Mouse (Mus musculus) heart, embryonic 14.5 days (tissue): Measurements from ENCODE around the gene Trim41. TPM values are rescaled to one million over a fixed set of nuclear protein-coding genes. Genes with fewer than 3 reads are reported as not detected.

Experiments
- ATAC-seq: fragments of 200-750 bp; cut with Nextera tagmentation; 2 replicates; pipeline ENCODE4 v1.8.0; 2017; ENCODE audit warnings: low read depth, moderate TSS enrichment; ENCODE audit not compliant: insufficient number of reproducible peaks, insufficient read depth, low FRiP score
- H3K27ac ChIP-seq, 2 experiments: fragments of 200-500 bp in 1 of 2; fragments of 300-500 bp in 1 of 2; sonication (generic) in 1 of 2; replicated peaks in 1 of 2; 2 replicates each; pipeline ENCODE4 v1.5.1; 2012 to 2014; ENCODE audit warnings: low read depth in 2 of 2, low read length in 2 of 2, control low read depth in 1 of 2, mild to moderate bottlenecking in 1 of 2, mixed read lengths in 1 of 2; ENCODE audit not compliant: control insufficient read depth in 1 of 2, insufficient read depth in 1 of 2
- H3K27me3 ChIP-seq: fragments of 300-500 bp; sonication (generic); 2 replicates; pipeline ENCODE4 v1.6.1; 2014; ENCODE audit warnings: mild to moderate bottlenecking, low read length, control low read depth; ENCODE audit not compliant: control insufficient read depth, insufficient read depth
- H3K36me3 ChIP-seq: fragments of 300-500 bp; sonication (generic); 2 replicates; pipeline ENCODE4 v1.6.1; 2014; ENCODE audit warnings: mild to moderate bottlenecking, control low read depth, low read length, mixed read lengths; ENCODE audit not compliant: control insufficient read depth, insufficient read depth
- H3K4me1 ChIP-seq, 2 experiments: fragments of 200-500 bp in 1 of 2; fragments of 300-500 bp in 1 of 2; sonication (generic) in 1 of 2; 2 replicates each; pipeline ENCODE4 v1.6.1; 2012 to 2014; ENCODE audit warnings: low read length in 2 of 2, control low read depth in 1 of 2, mixed read lengths in 1 of 2; ENCODE audit not compliant: control insufficient read depth in 2 of 2, insufficient read depth in 2 of 2
- H3K4me2 ChIP-seq: fragments of 300-500 bp; sonication (generic); 2 replicates; pipeline ENCODE4 v1.6.1; 2014; ENCODE audit warnings: mild to moderate bottlenecking, low read length
- H3K4me3 ChIP-seq, 2 experiments: fragments of 200-500 bp in 1 of 2; fragments of 300-500 bp in 1 of 2; sonication (generic) in 1 of 2; 2 replicates each; pipeline ENCODE4 v1.5.1; 2012 to 2014; ENCODE audit warnings: low read length in 2 of 2, mild to moderate bottlenecking in 2 of 2, control low read depth in 1 of 2, low read depth in 1 of 2, moderate library complexity in 1 of 2; ENCODE audit not compliant: control insufficient read depth in 1 of 2, insufficient read depth in 1 of 2
- H3K9ac ChIP-seq: fragments of 300-500 bp; sonication (generic); 2 replicates; pipeline ENCODE4 v1.6.1; 2014; ENCODE audit warnings: mild to moderate bottlenecking, low read length
- H3K9me3 ChIP-seq: fragments of 300-500 bp; sonication (generic); 2 replicates; pipeline ENCODE4 v1.6.1; 2016; ENCODE audit warnings: low read length, control low read depth; ENCODE audit not compliant: control insufficient read depth
- WGBS: fragments of 180-500 bp; shearing (Covaris S2); extraction: QIAGEN DNeasy Blood & Tissue Kit; methylation state at CpG from one replicate; pipeline ENCODE4 v1.1.7; 2014; 5-methylcytosine and 5-hydroxymethylcytosine counted together
- polyA plus RNA-seq: library from polyadenylated mRNA; unstranded; fragments of >200 nt; fragmentation: Nextera tagmentation; extraction: Ambion mirVana; gene quantifications from 2 replicates; pipeline ENCODE4 v1.2.1, GENCODE M21; 2014

Gene Trim41
- polyA plus RNA-seq, 1 experiment from 2014 or later = 3.8 TPM

DNA sequence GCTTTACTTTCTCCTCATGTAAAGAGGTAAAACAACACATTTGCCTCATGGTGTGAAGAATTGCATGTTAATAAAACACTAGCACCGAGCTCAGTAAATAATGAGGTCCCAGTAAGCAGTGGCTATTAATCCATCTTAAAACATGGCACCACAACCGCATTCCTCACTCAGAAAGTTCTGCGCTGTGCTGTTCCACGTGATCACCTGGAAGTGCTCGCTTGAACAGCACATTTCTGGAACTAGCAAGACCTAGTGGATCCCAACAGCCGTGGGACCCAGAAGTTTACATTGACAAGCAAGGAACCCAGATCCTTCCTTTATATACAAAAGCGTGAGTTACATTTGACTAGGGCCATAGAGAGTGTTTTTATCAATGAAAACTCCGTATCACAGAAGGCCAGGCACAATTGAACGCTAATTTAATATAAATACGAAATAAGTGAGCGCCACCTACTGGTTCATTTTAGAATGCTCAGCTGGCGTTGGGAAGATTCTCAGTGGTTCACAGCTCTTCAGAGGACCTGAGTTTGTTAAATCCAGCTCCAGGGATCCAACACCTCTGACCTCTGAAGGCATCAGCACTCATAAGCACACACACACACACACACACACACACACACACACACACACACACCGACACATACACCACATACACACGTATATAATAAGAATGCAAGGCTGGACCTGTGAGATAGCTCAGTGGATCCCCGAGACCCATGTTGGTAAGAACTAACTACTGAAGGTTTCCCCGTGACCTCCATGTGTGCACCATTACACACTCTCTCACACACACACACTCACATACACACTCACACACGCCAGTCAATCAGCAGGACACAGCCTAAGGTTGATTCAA lies 42.5 kb downstream of the Trim41 start:
- H3K36me3 ChIP-seq = no peaks in the 10 kb centered on the region
- H3K4me2 ChIP-seq = peak overlapping the region; percentile 42
- H3K9ac ChIP-seq = no peak overlapping the region
- no peak for ATAC-seq
- no peak overlapping the region for H3K4me3 ChIP-seq
- H3K27me3 ChIP-seq = no peaks in the 10 kb centered on the region
- H3K27ac ChIP-seq = no peak overlapping the region
- 37% methylated on average over 17 of the region's 17 CpGs for WGBS
- H3K4me1 ChIP-seq = no peaks in the 10 kb centered on the region
- no peaks in the 10 kb centered on the region for H3K9me3 ChIP-seq

DNA sequence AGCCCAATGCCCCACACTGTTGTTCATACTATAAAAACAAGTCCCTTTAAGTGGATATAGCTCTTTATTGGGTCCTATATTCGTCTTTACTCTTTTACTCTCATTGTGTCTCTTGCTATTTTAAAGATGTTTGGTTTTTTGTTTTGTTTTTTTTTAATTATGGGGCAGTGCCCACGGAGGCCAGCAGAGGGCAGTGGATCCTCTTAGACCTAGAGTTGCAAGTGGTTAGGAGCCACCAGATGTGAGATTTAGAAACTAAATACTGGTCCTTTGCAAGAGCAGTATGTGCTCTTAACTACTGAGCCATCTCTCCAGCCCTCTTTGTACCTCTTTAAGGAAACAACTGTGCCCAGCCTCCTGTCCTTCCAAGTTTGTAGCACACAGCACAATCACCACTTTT lies 45.5 kb downstream of the Trim41 start:
- Histone ChIP-seq H3K36me3 (no peaks in the 10 kb centered on the region), H3K4me2 (no peak overlapping the region), H3K4me1 (no peaks in the 10 kb centered on the region), H3K27me3 (no peaks in the 10 kb centered on the region), H3K4me3 (no peak overlapping the region), H3K9me3 (no peaks in the 10 kb centered on the region), H3K9ac (no peak overlapping the region), H3K27ac (no peak overlapping the region)
- WGBS = 10% methylated on average over 2 of the region's 2 CpGs
- ATAC-seq = no peak

- no peak overlapping the region for H3K4me3 ChIP-seq
- no peaks in the 10 kb centered on the region for H3K9me3 ChIP-seq
- no peaks in the 10 kb centered on the region for H3K27me3 ChIP-seq
- H3K4me1 ChIP-seq = no peaks in the 10 kb centered on the region
- H3K36me3 ChIP-seq = no peaks in the 10 kb centered on the region
- no peak overlapping the region for H3K4me2 ChIP-seq
- H3K27ac ChIP-seq = no peak overlapping the region
- no peak overlapping the region for H3K9ac ChIP-seq
- ATAC-seq = no peak
- WGBS = 82% methylated on average over 14 of the region's 14 CpGs
These were observed 49.8 kb downstream of the Trim41 start for GRCm38 (mm10) chr11:48767195-48767876.

DNA sequence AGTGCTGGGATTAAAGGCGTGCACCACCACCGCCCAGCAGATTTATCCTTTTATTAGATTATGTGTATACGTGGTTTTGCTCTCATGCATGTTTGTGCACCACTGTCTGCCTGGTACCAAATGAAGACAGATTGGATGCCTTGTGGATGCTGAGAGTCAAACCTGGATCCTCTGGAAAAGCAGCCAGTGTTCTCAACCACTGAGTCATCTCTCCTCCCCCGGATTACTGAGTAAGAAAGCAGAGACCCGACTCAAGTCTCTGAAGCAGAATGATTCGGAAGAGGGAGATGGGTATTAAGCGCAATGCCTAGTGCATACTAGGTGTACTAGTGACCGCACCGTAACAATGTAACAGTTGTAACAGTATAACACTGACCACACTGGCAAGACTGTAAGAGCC lies 53.0 kb downstream of the Trim41 start:
- ATAC-seq = no peak
- Histone ChIP-seq H3K27me3 (no peaks in the 10 kb centered on the region), H3K9ac (no peak overlapping the region), H3K4me1 (no peaks in the 10 kb centered on the region), H3K4me2 (no peak overlapping the region), H3K9me3 (no peaks in the 10 kb centered on the region), H3K36me3 (no peaks in the 10 kb centered on the region), H3K27ac (no peak overlapping the region), H3K4me3 (no peak overlapping the region)
- WGBS = 93% methylated on average over 9 of the region's 9 CpGs

DNA sequence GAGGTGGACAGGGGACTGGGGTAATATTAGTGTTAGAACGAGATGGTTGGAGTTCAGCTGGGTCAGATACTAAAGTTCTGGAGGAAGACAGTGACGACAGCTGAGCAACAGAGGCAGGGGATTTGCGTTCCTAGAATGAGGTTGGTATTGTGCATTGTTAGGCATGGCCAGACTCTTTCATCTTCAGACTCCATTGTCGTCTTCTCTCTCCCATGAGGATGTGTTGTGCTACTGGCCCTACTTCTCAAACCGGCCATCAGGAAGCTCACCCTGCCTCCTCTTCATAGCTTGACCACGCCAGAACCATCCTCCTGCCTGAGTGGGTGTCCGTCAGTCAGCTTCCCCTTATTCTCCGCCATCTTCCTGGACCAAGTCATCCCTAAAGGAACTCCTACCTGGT lies 58.1 kb downstream of the Trim41 start:
- Histone ChIP-seq H3K4me2 (no peak overlapping the region), H3K4me1 (no peaks in the 10 kb centered on the region), H3K9me3 (no peaks in the 10 kb centered on the region), H3K27me3 (no peaks in the 10 kb centered on the region), H3K9ac (no peak overlapping the region), H3K27ac (no peak overlapping the region), H3K4me3 (no peak overlapping the region), H3K36me3 (no peaks in the 10 kb centered on the region)
- ATAC-seq = no peak
- 71% methylated on average over 8 of the region's 8 CpGs for WGBS

Other genes starting within 250 kb of the Trim41 start
- 462 and 512 TPM in 2 replicates for gene Rack1, start 17.0 kb downstream of the Trim41 start, polyA plus RNA-seq
- 1.4 and 1.5 TPM in 2 replicates for gene Trim7, start 8.8 kb upstream of the Trim41 start, polyA plus RNA-seq
- 5.7 and 7.0 TPM in 2 replicates for gene Gm12184, start 9.3 kb upstream of the Trim41 start, polyA plus RNA-seq
- 10.2 and 11.0 TPM in 2 replicates for gene Irgm1, start 54.3 kb upstream of the Trim41 start, polyA plus RNA-seq
- gene Gm5431, start 84.9 kb upstream of the Trim41 start, polyA plus RNA-seq = 0.30 TPM in 1 of 2 replicates, not detected in the other
- gene Psme2b, start 128.8 kb upstream of the Trim41 start, polyA plus RNA-seq = 2.0 and 2.2 TPM in 2 replicates
- not detected in 2 replicates for gene Olfr56, start 161.5 kb upstream of the Trim41 start, polyA plus RNA-seq
- 0.57 and 0.59 TPM in 2 replicates for gene 9930111J21Rik1, start 162.0 kb upstream of the Trim41 start, polyA plus RNA-seq
- gene Gm12185, start 174.9 kb upstream of the Trim41 start, polyA plus RNA-seq = not detected in 2 replicates
- gene Tgtp1, start 176.8 kb upstream of the Trim41 start, polyA plus RNA-seq = 0.18 TPM in 1 of 2 replicates, not detected in the other
- gene 9930111J21Rik2, start 233.9 kb upstream of the Trim41 start, polyA plus RNA-seq = 0.26 and 1.00 TPM in 2 replicates
- 0.09 TPM in 1 of 2 replicates, not detected in the other for gene Tgtp2, start 246.9 kb upstream of the Trim41 start, polyA plus RNA-seq